Comparison of ENCODE assay signal across 21 mouse cellular contexts in genomic region chr14:105925305-105925704, GRCm38 (mm10). TPM values are rescaled to one million over a fixed set of nuclear protein-coding genes. Genes with fewer than 3 reads are reported as not detected.
DNase-seq lines count a peak whose midpoint lies in the region; ATAC-seq lines count a peak whose summit lies in the region.
"Had no signal": no experiment of that assay in that cellular context is flagged by ENCODE, and none has a peak within 500 bp of the region (broad histone marks: within the 10 kb centered on the region; RNA-seq: fewer than 3 reads in every experiment).

No protein-coding gene starts in this region.

- DNase-seq in embryonic facial prominence, embryonic 10.5 days (ENCODE audit: low spot score), result no peak
- peak; percentile 38 for DNase-seq in intestine, embryonic 14.5 days (ENCODE audit: low spot score)
- DNase-seq: adrenal gland, postnatal 10 days; B cell, adult 2 months; cerebellum, adult 9-11 months; gastrocnemius, postnatal 25 days; heart, postnatal 36 days had no signal

- 80% methylated on average over 2 of the region's 2 CpGs for WGBS in embryonic facial prominence, embryonic 12.5 days
- 94% methylated on average over 2 of the region's 2 CpGs for WGBS in embryonic facial prominence, embryonic 10.5 days
- WGBS in intestine, embryonic 14.5 days, result 75% methylated on average over 2 of the region's 2 CpGs
- 78% methylated on average over 2 of the region's 2 CpGs for WGBS in intestine, embryonic 15.5 days
- 86% methylated on average over 2 of the region's 2 CpGs for WGBS in midbrain, embryonic 15.5 days
- WGBS in midbrain, embryonic 16.5 days, result 94% methylated on average over 2 of the region's 2 CpGs

- no peaks in the 10 kb centered on the region for H3K27me3 ChIP-seq in embryonic facial prominence, embryonic 12.5 days
- H3K27me3 ChIP-seq in embryonic facial prominence, embryonic 10.5 days (replicated peaks; ENCODE audit: low read depth, poor library complexity, severe bottlenecking), result no peaks in the 10 kb centered on the region; the same call in 1 of the 2 replicates
- H3K27me3 ChIP-seq in intestine, embryonic 14.5 days (replicated peaks; ENCODE audit: control insufficient read depth, insufficient read depth, low read length), result no peaks in the 10 kb centered on the region
- no peaks in the 10 kb centered on the region for H3K27me3 ChIP-seq in intestine, embryonic 15.5 days (replicated peaks)
- H3K27me3 ChIP-seq in midbrain, embryonic 15.5 days (replicated peaks), result peaks cover 6% of the 10 kb centered on the region
- H3K27me3 ChIP-seq in midbrain, embryonic 16.5 days (ENCODE audit: control insufficient read depth, insufficient read depth, low read depth, low read length), result 0 out of 2 replicates have a peak, but pooled peaks cover 3% of the 10 kb centered on the region
- H3K27me3 ChIP-seq: CH12.LX; embryonic facial prominence, embryonic 15.5 days; heart, embryonic 12.5 days; heart, embryonic 15.5 days; Patski had no signal

- ATAC-seq in embryonic facial prominence, embryonic 12.5 days (ENCODE audit: insufficient number of reproducible peaks, insufficient read depth, low FRiP score, low TSS enrichment), result 0 out of 2 replicates have a peak, but pooled peaks have one; percentile 28
- ATAC-seq in intestine, embryonic 14.5 days (replicated peaks; ENCODE audit: low FRiP score, low TSS enrichment, low read depth), result no peak
- ATAC-seq in intestine, embryonic 15.5 days, result no peak
- peak; percentile 55; the same call in 1 of the 2 replicates for ATAC-seq in midbrain, embryonic 15.5 days (replicated peaks)
- ATAC-seq in midbrain, embryonic 16.5 days, result no peak
- ATAC-seq: hindbrain, embryonic 16.5 days; intestine, postnatal 0 days; Patski had no signal

- no peak overlapping the region for H3K27ac ChIP-seq in embryonic facial prominence, embryonic 12.5 days
- no peak overlapping the region for H3K27ac ChIP-seq in embryonic facial prominence, embryonic 10.5 days (replicated peaks)
- H3K27ac ChIP-seq in intestine, embryonic 14.5 days (ENCODE audit: low read depth), result no peak overlapping the region
- no peak overlapping the region for H3K27ac ChIP-seq in intestine, embryonic 15.5 days
- no peak overlapping the region for H3K27ac ChIP-seq in midbrain, embryonic 15.5 days
- no peak overlapping the region for H3K27ac ChIP-seq in midbrain, embryonic 16.5 days (ENCODE audit: low read length)
- H3K27ac ChIP-seq: embryonic facial prominence, embryonic 15.5 days; heart, embryonic 15.5 days; hindbrain, embryonic 10.5 days; hindbrain, embryonic 13.5 days had no signal

- H3K4me3 ChIP-seq in embryonic facial prominence, embryonic 12.5 days, result no peak overlapping the region
- H3K4me3 ChIP-seq in embryonic facial prominence, embryonic 10.5 days, result no peak overlapping the region
- H3K4me3 ChIP-seq in intestine, embryonic 14.5 days (ENCODE audit: low read depth, low read length), result no peak overlapping the region
- no peak overlapping the region for H3K4me3 ChIP-seq in intestine, embryonic 15.5 days (replicated peaks)
- no peak overlapping the region for H3K4me3 ChIP-seq in midbrain, embryonic 15.5 days
- H3K4me3 ChIP-seq in midbrain, embryonic 16.5 days (ENCODE audit: low read depth, low read length), result no peak overlapping the region
- H3K4me3 ChIP-seq: embryonic facial prominence, embryonic 15.5 days; heart, embryonic 12.5 days; heart, embryonic 15.5 days; hindbrain, embryonic 10.5 days; hindbrain, embryonic 13.5 days had no signal

- no peaks in the 10 kb centered on the region for H3K36me3 ChIP-seq in embryonic facial prominence, embryonic 12.5 days
- H3K36me3 ChIP-seq in embryonic facial prominence, embryonic 10.5 days (replicated peaks), result no peaks in the 10 kb centered on the region
- H3K36me3 ChIP-seq in intestine, embryonic 14.5 days (ENCODE audit: control insufficient read depth, insufficient read depth, low read length), result no peaks in the 10 kb centered on the region
- no peaks in the 10 kb centered on the region for H3K36me3 ChIP-seq in intestine, embryonic 15.5 days
- no peaks in the 10 kb centered on the region for H3K36me3 ChIP-seq in midbrain, embryonic 15.5 days (replicated peaks)
- no peaks in the 10 kb centered on the region for H3K36me3 ChIP-seq in midbrain, embryonic 16.5 days (ENCODE audit: control insufficient read depth, insufficient read depth, low read length)
- H3K36me3 ChIP-seq: embryonic facial prominence, embryonic 15.5 days; G1E; heart, embryonic 12.5 days; heart, embryonic 15.5 days; hindbrain, embryonic 10.5 days; hindbrain, embryonic 13.5 days had no signal

- no peak overlapping the region for H3K9ac ChIP-seq in embryonic facial prominence, embryonic 12.5 days
- no peak overlapping the region for H3K9ac ChIP-seq in intestine, embryonic 14.5 days (ENCODE audit: low read length)
- no peak overlapping the region for H3K9ac ChIP-seq in intestine, embryonic 15.5 days
- no peak overlapping the region for H3K9ac ChIP-seq in midbrain, embryonic 15.5 days
- no peak overlapping the region for H3K9ac ChIP-seq in midbrain, embryonic 16.5 days (ENCODE audit: low read depth, low read length)
- H3K9ac ChIP-seq: embryonic facial prominence, embryonic 15.5 days; heart, embryonic 12.5 days; heart, embryonic 15.5 days; hindbrain, embryonic 13.5 days had no signal

- no peaks in the 10 kb centered on the region for H3K9me3 ChIP-seq in embryonic facial prominence, embryonic 12.5 days
- H3K9me3 ChIP-seq in embryonic facial prominence, embryonic 10.5 days, result no peaks in the 10 kb centered on the region
- no peaks in the 10 kb centered on the region for H3K9me3 ChIP-seq in intestine, embryonic 14.5 days (ENCODE audit: control insufficient read depth, low read length)
- H3K9me3 ChIP-seq in intestine, embryonic 15.5 days, result no peaks in the 10 kb centered on the region
- H3K9me3 ChIP-seq in midbrain, embryonic 15.5 days, result no peaks in the 10 kb centered on the region
- H3K9me3 ChIP-seq in midbrain, embryonic 16.5 days (replicated peaks; ENCODE audit: control insufficient read depth, low read length, poor library complexity, severe bottlenecking), result no peaks in the 10 kb centered on the region
- H3K9me3 ChIP-seq: embryonic facial prominence, embryonic 15.5 days; heart, embryonic 12.5 days; heart, embryonic 15.5 days; hindbrain, embryonic 10.5 days; hindbrain, embryonic 13.5 days had no signal

- no peak overlapping the region for H3K4me2 ChIP-seq in embryonic facial prominence, embryonic 12.5 days (replicated peaks)
- H3K4me2 ChIP-seq in intestine, embryonic 14.5 days (ENCODE audit: low read length), result no peak overlapping the region
- H3K4me2 ChIP-seq in intestine, embryonic 15.5 days (replicated peaks), result no peak overlapping the region
- H3K4me2 ChIP-seq in midbrain, embryonic 15.5 days, result no peak overlapping the region
- H3K4me2 ChIP-seq in midbrain, embryonic 16.5 days (ENCODE audit: low read length), result no peak overlapping the region
- H3K4me2 ChIP-seq: embryonic facial prominence, embryonic 15.5 days; heart, embryonic 12.5 days; heart, embryonic 15.5 days; hindbrain, embryonic 13.5 days had no signal

- H3K4me1 ChIP-seq in embryonic facial prominence, embryonic 12.5 days, result peaks cover 17% of the 10 kb centered on the region
- peaks cover 32% of the 10 kb centered on the region for H3K4me1 ChIP-seq in embryonic facial prominence, embryonic 10.5 days
- peaks cover 14% of the 10 kb centered on the region for H3K4me1 ChIP-seq in intestine, embryonic 14.5 days (replicated peaks; ENCODE audit: control insufficient read depth, insufficient read depth, low read length)
- H3K4me1 ChIP-seq in intestine, embryonic 15.5 days (replicated peaks), result peaks cover 6% of the 10 kb centered on the region; the same call in 1 of the 2 replicates
- H3K4me1 ChIP-seq in midbrain, embryonic 15.5 days, result peaks cover 11% of the 10 kb centered on the region
- H3K4me1 ChIP-seq in midbrain, embryonic 16.5 days (ENCODE audit: control insufficient read depth, insufficient read depth, low read length), result peaks cover 2% of the 10 kb centered on the region; the same call in 1 of the 2 replicates

RNA-seq across cellular contexts. Expression of gene Spry2, which starts 28.7 kb away (rescaled TPM):
- 50.7 and 53.5 TPM in 2 replicates for polyA plus RNA-seq in embryonic facial prominence, embryonic 12.5 days (2016; fragmentation: Nextera tagmentation; extraction: Ambion mirVana)
- polyA plus RNA-seq in embryonic facial prominence, embryonic 10.5 days (2016; fragmentation: Nextera tagmentation; extraction: Ambion mirVana), result 40.0 and 41.8 TPM in 2 replicates
- 48.3 and 50.0 TPM in 2 replicates for polyA plus RNA-seq in intestine, embryonic 14.5 days (2014; fragmentation: Nextera tagmentation; extraction: Ambion mirVana)
- polyA plus RNA-seq in intestine, embryonic 15.5 days (2015; fragmentation: Nextera tagmentation; extraction: Ambion mirVana), result 39.8 and 53.3 TPM in 2 replicates
- 24.2 and 25.1 TPM in 2 replicates for polyA plus RNA-seq in midbrain, embryonic 15.5 days (2015; fragmentation: Nextera tagmentation; extraction: Ambion mirVana)
- 30.4 and 31.0 TPM in 2 replicates for polyA plus RNA-seq in midbrain, embryonic 16.5 days (2015; fragmentation: Nextera tagmentation; extraction: Ambion mirVana)
- polyA plus RNA-seq: G1E had no signal

Comparison
In these comparisons a context has a peak if more than half of its experiments do, and no peak if none do; other contexts are left out.
1. ATAC-seq: peak in embryonic facial prominence, embryonic 12.5 days (single experiment) and midbrain, embryonic 15.5 days (single experiment); none in intestine, embryonic 14.5 days (single experiment), intestine, embryonic 15.5 days (single experiment) and midbrain, embryonic 16.5 days (single experiment).